Mouse (Mus musculus): ENCODE data around the gene Cntnap2.
"Not testable (repeated sequence)": the region's sequence is repeated elsewhere in the genome, so short reads cannot be mapped to it uniquely, and the experiment has no call there.

Cntnap2 gene

GRCm38 (mm10) chr6:47188193-47188592 lies 2129.0 kb downstream of the Cntnap2 start:
- DNase-seq: peak; percentile 49

- not testable (repeated sequence) for DNase-seq
Measured at GRCm38 (mm10) chr6:47188596-47188995, 2129.4 kb downstream of the Cntnap2 start.

DNA sequence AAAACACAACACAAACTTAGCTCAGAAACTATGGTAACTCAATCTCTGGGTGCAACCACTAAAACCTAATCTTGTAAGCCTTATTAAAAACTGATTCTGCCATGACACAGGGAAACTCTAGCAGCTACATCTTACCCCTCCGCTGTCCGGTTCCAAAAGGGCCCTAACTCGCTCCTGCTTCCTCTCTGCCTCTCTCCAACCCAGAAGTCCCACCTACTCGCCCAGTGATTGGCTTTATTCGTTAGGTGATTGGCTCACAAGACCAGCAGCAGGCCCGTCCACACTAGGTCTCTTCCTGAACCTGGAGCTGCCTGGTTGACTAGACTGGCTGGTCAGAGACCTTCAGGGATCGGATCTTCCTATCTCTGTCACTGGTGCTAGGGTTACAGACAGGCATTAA lies 2131.1 kb downstream of the Cntnap2 start:
- DNase-seq: no peak

DNA sequence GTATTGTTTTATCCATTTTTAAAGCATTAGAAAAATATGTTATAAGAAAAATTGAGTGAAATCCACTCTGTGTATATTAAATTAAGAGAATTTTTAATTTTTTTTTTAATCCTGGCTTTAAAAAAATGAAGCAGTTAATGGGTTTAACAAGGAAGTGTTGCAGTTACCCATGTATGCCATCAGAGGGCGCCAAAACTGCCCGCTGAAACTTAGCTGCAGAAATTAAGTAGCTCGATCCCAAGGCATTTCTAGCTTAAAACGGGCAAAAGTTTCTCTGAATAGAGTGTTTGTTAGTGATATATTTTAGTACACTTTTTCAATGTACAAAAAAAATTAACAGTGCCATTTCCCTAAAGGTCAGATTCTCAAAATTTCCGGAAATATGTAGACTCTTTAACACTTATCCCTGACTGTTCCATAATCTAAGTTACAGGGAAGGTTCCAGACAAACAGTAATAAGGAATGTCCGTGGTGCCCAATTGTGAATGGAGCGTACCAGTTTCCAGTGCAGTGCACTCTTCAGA lies 2132.2 kb downstream of the Cntnap2 start:
- peak; percentile 62 for DNase-seq

- DNase-seq: peak; percentile 28
Measured at GRCm38 (mm10) chr6:47191940-47192339, 2132.8 kb downstream of the Cntnap2 start.

DNA sequence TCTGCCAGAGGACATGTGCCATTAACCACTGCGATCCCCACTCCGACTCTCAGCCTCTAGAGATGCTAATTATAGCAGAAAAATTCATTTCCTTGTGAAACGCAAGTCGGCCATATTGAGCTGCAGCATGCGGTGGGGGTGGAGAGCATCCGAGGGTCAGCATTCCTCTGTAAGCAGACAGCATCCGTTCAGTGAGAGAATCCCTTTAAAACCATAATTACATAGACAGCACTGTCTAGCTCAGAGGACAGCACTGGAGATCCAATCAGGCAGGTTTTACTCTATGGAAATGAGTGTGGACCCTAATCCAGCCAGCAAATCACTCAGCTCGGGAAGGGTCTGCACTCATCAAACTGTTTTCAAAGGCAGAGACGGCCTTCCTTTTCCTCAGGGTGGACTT lies 2133.3 kb downstream of the Cntnap2 start:
- no peak for DNase-seq

GRCm38 (mm10) chr6:47197570-47197969 lies 2138.4 kb downstream of the Cntnap2 start:
- no peak for DNase-seq

GRCm38 (mm10) chr6:47200671-47201070 lies 2141.5 kb downstream of the Cntnap2 start:
- DNase-seq: no peak

DNA sequence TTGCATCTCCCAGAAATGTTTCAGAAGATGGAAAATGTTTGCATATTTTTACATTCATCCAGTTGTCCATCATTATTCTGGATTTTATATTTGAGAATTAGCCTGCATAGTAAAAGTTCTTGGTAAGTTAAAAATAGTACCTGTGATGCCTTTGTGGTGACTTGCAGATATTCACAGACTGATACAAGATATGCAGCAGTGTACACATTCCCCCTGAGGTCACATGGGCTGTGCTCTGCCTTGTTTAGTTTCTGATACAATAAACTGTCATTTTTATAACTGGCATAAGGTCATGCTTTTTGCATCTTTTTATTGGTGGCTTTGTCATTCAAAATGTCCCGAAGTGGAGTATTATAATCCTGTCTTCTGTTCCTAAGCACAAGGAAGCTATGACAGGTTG lies 2148.9 kb downstream of the Cntnap2 start:
- no peak for DNase-seq

- DNase-seq: no peak
Measured at GRCm38 (mm10) chr6:47214731-47215130, 2155.6 kb downstream of the Cntnap2 start.

DNA sequence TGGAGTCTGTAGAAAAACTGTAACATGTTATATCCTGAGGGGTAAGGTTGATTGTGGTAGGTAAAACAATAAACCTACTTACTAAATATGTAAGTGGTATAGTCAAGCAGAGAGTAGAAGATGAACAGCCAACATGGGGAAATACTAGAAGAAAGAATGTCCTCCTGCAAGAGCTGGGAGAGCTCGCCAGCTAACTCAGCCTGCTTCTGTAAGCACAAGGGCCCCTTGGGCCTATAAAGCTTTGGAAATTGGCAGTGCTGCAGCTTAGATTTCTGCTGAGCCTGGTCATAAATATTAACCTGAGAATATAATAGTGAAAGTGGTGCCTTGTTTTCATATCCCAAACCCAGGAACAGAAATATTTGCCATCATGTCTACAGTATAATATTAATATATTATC lies 2164.4 kb downstream of the Cntnap2 start:
- not testable (repeated sequence) for DNase-seq

DNA sequence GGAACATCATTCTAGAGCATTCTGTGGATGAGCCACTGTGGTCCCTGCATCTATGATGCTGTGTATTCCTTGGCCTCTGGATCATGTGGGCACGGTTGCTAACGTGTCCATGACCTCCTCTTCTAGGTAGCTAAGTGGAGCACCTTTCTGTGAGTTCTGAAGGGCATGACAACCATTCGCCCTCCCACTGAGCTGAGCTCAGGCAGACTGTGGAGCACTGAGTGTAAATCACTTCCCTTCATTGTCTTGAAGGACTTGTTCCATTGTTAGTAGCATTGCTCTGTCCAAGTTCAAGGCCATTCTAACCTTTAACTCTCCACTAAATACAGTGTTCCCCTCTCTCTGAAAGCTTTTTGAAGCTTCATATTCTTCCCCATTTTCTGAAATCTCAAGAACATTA lies 2166.2 kb downstream of the Cntnap2 start:
- not testable (repeated sequence) for DNase-seq

DNA sequence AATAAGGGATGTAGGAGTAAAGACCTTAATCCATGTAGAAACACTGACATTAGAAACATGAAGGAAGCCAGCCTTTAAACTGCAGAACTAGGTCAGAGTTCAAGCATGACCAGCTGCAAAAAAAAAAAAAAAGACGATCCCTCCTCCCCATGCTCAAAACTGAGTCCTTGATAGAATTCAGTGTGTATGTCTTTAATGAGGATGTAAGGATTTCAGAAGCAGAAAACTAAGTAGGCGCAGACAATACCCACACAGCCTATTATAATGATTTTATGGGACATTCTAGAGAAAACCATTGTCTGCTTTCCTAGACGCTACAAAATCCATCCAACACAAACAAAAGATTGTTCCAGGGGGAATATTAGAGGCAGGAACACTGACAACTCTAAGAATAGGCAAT lies 2168.4 kb downstream of the Cntnap2 start:
- no peak for DNase-seq

DNA sequence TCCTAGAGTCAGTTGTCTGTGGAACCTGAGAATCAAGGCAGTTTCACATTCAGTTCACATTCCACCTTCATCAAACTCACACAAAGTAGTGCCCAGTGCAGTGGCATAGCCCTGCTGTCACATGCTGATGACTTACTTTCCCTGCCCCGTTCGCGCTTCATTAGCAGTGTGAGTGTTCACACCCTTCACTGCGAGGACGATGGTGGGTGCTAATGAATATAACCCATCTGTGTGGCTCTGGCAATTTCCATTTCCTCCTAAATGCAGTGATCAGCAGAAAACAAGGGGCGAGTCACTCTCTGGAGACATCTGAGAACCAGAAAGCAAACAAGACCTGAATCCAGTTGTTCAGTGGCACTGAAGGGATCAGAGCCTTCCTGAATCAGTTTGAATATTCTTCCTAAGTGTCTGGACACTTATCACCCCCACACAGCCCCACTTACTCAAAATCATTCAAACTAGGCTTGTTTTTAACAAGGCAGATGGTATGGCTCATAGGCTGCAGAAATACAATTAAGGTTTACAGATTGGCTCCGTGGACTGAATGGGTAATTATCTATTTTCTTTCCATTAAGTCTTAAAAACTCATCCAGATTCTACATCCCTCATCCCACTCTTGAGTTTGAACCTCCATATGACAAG lies 2169.6 kb downstream of the Cntnap2 start:
- no peak for DNase-seq

GRCm38 (mm10) chr6:47231513-47231912 lies 2172.4 kb downstream of the Cntnap2 start:
- no peak for DNase-seq

DNA sequence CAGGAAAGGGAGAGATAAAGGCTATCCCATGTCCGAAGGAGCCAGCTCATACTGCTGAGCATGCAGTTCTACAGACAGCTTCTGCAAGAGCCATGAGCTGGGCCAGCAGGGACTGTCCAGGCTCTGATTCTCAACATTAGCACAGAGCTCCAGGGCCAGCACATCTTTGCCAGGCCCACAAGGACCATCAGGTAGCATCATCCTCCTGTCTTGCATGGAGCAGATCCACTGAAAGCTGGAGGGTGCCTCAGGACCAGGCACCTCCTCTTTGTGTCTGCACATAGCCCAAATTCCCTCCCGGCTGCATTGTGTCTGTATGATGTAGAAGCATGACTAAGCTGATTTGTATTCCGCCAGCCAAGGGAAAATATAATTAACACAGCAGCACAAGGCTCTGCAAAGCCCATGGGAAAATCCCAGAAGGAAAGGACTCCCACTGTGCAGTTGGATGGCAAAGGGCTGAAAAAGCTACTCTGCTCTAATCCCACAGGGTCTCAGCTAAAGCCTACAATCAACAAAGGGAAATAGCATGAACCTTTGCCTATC lies 2180.3 kb downstream of the Cntnap2 start:
- no peak for DNase-seq

- no peak for DNase-seq
Measured at GRCm38 (mm10) chr6:47241379-47241778, 2182.2 kb downstream of the Cntnap2 start.

DNA sequence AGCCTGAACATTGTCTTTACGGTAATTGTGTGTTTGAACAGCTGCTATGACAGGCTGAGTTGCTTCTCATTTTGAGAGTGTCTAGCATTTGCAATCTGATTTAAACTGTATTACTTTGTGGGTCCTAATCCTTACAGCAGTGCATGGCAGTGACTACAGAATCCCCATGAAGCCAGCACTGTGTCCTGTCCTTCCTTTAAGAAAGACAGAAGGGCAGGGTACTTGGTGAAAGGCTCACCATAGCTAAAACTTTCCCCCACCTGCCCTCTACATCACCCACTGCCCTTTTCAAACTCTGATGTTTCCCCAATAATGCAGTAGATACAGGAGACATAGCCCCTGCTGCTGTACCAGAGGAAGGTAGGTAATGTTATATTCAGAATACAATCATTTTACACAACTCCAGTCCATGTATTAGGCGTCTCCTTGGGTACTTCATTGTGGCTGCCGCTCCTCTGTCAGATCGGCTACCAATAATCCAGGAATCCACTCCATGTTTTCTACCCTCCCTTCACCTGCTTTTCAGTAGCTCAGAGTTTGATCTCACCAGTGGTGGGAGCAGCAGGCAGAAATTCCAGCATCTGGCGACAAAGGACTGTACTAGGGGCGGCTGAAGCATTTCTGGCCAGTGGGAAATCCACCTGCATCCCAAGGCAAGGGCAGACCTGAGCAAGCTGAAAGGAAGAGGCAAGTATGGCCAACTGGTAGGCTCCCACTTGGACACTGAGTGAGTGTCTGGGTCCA lies 2184.9 kb downstream of the Cntnap2 start:
- peak; percentile 30 for DNase-seq

DNA sequence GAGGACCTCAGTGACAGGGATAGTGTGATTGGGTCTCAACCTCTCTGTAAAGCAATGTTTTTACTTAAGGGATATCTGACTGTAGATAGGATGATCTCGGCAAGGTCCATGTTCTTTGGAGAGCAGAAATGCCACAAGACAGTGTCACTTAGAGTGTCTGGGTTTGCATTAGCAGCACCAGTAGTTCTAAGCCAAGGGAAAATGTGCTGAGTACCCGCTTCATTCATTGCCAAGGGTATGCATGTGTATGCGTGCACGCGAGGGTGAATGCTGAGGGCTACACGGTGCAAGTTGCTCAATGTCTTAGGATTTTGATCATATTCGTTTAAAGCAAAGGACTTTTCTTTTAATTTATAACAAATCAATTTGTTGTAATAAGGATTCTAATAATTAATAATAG lies 2185.5 kb downstream of the Cntnap2 start:
- no peak for DNase-seq

DNA sequence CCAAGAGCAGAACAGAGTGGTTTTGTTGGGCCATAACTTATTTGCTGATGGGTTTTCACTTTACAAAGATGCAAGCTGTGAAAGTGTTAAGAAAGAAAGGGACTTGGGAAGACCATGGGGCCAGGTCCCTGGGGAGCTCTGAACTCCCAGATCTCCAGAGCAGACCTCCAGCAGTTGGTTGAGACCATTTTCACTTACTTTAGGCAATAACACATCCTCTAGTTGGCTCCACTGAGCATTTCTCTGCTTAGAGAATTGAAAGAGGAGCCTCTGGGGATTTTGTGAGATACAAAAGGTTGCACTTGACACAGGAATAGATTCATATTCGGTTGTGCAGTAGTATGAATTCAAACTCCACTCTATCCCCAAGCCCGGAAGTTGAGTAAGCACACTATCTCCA lies 2196.1 kb downstream of the Cntnap2 start:
- DNase-seq: no peak

DNA sequence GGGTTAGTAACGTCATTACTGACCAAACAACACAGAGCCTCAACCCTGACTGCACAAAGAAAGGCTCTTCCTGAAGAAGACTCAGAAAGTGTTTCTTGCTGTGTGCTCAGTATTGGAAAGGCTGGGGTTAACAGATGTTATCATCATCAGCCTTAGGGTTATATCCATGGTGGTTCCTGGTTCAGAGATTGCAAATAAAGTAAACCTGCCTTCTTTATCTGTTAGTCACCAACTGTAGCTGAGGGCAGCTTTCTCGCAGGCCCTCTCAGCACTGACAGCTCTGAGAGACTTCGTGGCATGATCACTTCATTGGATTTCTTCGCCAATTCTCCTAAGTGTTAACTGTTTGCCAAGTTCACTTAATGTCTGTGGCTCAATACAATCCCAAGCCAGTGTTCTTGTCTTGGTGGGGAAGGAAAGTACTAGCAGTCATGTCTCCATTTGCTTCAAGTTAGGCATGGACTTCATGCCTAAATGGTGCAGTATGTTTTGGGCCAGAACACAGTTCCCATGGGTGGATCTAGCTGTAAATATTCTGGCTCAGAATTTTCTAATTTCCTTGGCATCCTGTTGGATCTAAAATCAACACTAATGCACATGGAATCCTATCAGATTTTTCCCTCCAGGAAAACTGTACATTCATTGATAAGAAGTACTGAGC lies 2197.2 kb downstream of the Cntnap2 start:
- DNase-seq: no peak

GRCm38 (mm10) chr6:47256918-47257506 lies 2197.9 kb downstream of the Cntnap2 start:
- DNase-seq: no peak

DNA sequence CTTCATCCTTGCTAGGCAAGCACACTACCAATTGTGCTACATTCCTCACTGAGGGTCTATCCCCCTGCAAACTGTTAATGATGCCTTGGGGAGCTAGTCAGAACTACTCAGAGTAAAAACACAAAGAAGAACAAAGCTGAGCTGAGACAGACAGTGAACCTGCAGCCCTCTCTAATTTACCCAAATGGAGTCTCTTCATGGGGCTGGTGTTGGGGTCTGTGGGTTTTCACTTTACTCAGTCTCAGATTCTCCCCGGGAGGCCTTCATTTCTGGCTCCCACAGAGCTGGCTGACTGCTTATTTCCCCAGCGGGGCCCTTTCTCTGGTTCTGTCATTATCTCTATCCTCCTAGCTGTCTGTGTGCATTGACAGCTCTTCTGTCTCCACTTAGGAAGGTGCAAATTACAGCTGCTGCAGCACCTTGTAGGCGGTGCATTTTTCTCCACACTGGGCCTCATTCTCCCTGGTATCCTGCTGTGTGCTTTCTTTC lies 2200.5 kb downstream of the Cntnap2 start:
- no peak for DNase-seq
